Mouse (Mus musculus): ENCODE results near the gene Rrp1. TPM values are rescaled to one million over a fixed set of nuclear protein-coding genes. Genes with fewer than 3 reads are reported as not detected.

The Rrp1 gene
- total RNA-seq, 1 experiment from 2014 or later: 199 TPM

Small RNA genes lying within 50 kb of the gene (microRNA-seq; reads per million reads assigned to microRNA genes)
- gene Mir6410 (0 reads per million in 2 experiments), gene Mir6907 (0 to 1.1 reads per million in 2 experiments), gene Mir6908 (0 reads per million in 2 experiments)

Other genes with a start within 250 kb of the Rrp1 start
- gene D10Jhu81e, start 243.3 kb downstream of the Rrp1 start, total RNA-seq (2021): 249 and 251 TPM in 2 replicates
- gene Pwp2, start 227.9 kb downstream of the Rrp1 start, total RNA-seq (2021): 16.5 and 17.9 TPM in 2 replicates
- 47.2 and 53.7 TPM in 2 replicates for gene Trappc10, start 168.4 kb downstream of the Rrp1 start, total RNA-seq (2021)
- gene Agpat3, start 60.6 kb downstream of the Rrp1 start, total RNA-seq (2021): 323 and 324 TPM in 2 replicates
- 176 and 179 TPM in 2 replicates for gene Cstb, start 12.6 kb upstream of the Rrp1 start, total RNA-seq (2021)
- 21.5 and 26.2 TPM in 2 replicates for gene Pdxk, start 51.9 kb upstream of the Rrp1 start, total RNA-seq (2021)
- gene Olfr1358, start 104.4 kb upstream of the Rrp1 start, total RNA-seq (2021): not detected in 2 replicates
- 38.7 and 60.7 TPM in 2 replicates for gene Ilvbl, start 161.3 kb upstream of the Rrp1 start, total RNA-seq (2021)
- 28.8 and 37.0 TPM in 2 replicates for gene Syde1, start 178.9 kb upstream of the Rrp1 start, total RNA-seq (2021)
- not detected in 2 replicates for gene Olfr1357, start 205.0 kb upstream of the Rrp1 start, total RNA-seq (2021)